Mouse (Mus musculus) G1E (cell line): ENCODE measurements around the gene Capn7. TPM values are rescaled to one million over a fixed set of nuclear protein-coding genes. Genes with fewer than 3 reads are reported as not detected.

ENCODE experiments used
- ATAC-seq: 2 replicates; pipeline ENCODE4 v1.8.0; 2016; ENCODE audit warnings: mild to moderate bottlenecking; ENCODE audit not compliant: insufficient number of reproducible peaks, poor library complexity, low FRiP score, severe bottlenecking; ENCODE audit errors: extremely low read depth
- DNase-seq: peaks from one replicate; pipeline ENCODE4 v3.0.0; 2012; ENCODE audit warnings: low spot score
- H3K27me3 ChIP-seq: 2 replicates; pipeline ENCODE4 v1.6.1; 2012; ENCODE audit warnings: mild to moderate bottlenecking, low read length, inconsistent platforms; ENCODE audit not compliant: insufficient read depth
- H3K36me3 ChIP-seq: replicated peaks from 2 replicates; pipeline ENCODE3; 2012; ENCODE audit warnings: mild to moderate bottlenecking, inconsistent platforms
- H3K4me1 ChIP-seq: 2 replicates; pipeline ENCODE4 v1.6.1; 2012; ENCODE audit warnings: low read depth, low read length, inconsistent platforms, mixed read lengths; ENCODE audit not compliant: insufficient read depth
- H3K4me3 ChIP-seq: 2 replicates; pipeline ENCODE4 v1.5.1; 2012; ENCODE audit warnings: low read depth, mild to moderate bottlenecking, inconsistent platforms, low read length, moderate library complexity, mixed read lengths
- H3K9me3 ChIP-seq: replicated peaks from 2 replicates; pipeline ENCODE4 v1.6.1; 2012; ENCODE audit warnings: inconsistent platforms
- CTCF ChIP-seq: IDR thresholded peaks from 2 replicates; pipeline ENCODE4 v1.5.1; 2012; ENCODE audit warnings: low read depth, low read length, inconsistent platforms, mixed read lengths
- GATA1 ChIP-seq: IDR thresholded peaks from 2 replicates; pipeline ENCODE4 v1.6.1; 2012; ENCODE audit warnings: borderline replicate concordance, low read length, inconsistent platforms, mixed read lengths
- GATA2 ChIP-seq: IDR thresholded peaks from 2 replicates; pipeline ENCODE4 v1.6.1; 2012; ENCODE audit warnings: low read depth, low read length, inconsistent platforms, borderline replicate concordance
- POLR2AphosphoS5 ChIP-seq: IDR thresholded peaks from 2 replicates; pipeline ENCODE4 v1.6.1; 2012; ENCODE audit warnings: low read depth, low read length, inconsistent platforms; ENCODE audit not compliant: insufficient replicate concordance
- TAL1 ChIP-seq: conservative IDR thresholded peaks from 2 replicates; pipeline ENCODE4 v1.6.1; 2012; ENCODE audit warnings: low read depth, low read length, inconsistent platforms, mixed read lengths
- polyA plus RNA-seq: library from polyadenylated mRNA; stranded (reverse); fragments of >175 nt; gene quantifications from 2 replicates; pipeline ENCODE4 v1.2.3, GENCODE M21; 2012
- total RNA-seq, 2 experiments: library from RNA; stranded (forward) in 1 of 2; stranded (reverse) in 1 of 2; fragments of 200-1000 nt in 1 of 2; fragments of >200 nt in 1 of 2; fragmentation: Nextera tagmentation in 1 of 2; gene quantifications; 2 replicates each; pipeline ENCODE4 v1.2.3; 2014 to 2017

The Capn7 gene
- total and polyA plus RNA-seq, 3 experiments: 6.6 to 66.6 (median 46.9) TPM

DNA sequence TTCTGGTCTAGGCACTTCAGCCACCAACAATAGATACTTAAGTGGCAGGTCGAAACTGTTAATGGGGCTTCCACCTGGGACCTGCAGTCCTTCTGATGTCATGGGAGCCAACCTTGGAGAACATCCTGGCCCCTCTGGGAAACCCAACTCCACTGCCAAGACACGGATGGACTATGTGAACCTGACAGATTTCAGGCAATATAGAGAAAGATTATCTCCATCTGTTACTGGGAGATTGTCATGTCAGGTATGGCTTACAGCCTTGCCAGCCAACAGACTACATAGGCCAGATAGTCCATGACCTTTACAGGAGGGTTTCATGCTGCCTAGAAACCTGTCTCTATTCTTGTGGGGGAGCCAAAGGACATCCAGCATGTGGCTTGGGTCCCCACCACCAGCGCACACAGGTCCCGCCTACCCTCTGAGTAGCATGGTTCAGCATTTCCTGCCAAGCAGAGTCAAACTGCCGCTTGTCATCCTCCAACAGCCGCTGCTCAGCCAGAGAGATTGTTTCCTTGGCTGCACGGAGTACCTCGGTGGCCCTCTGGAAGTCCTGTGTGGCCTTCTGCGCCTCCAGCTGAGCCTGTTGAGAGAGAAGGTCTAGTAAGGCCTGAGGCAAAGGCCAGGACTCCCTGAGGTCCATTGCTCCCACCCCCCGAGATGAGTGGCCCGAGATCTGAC, 51.0 kb downstream of the Capn7 start:
- DNase-seq (no peak), ATAC-seq (no peak)
- Histone ChIP-seq H3K36me3 (no peaks in the 10 kb centered on the region), H3K4me1 (peaks cover 10% of the 10 kb centered on the region; the same call in 1 of the 2 replicates), H3K4me3 (no peak overlapping the region), H3K9me3 (no peaks in the 10 kb centered on the region), H3K27me3 (peaks cover 61% of the 10 kb centered on the region)
- TF ChIP-seq CTCF (no peak), TAL1 (no peak), GATA1 (no peak), GATA2 (no peak), POLR2AphosphoS5 (no peak)

DNA sequence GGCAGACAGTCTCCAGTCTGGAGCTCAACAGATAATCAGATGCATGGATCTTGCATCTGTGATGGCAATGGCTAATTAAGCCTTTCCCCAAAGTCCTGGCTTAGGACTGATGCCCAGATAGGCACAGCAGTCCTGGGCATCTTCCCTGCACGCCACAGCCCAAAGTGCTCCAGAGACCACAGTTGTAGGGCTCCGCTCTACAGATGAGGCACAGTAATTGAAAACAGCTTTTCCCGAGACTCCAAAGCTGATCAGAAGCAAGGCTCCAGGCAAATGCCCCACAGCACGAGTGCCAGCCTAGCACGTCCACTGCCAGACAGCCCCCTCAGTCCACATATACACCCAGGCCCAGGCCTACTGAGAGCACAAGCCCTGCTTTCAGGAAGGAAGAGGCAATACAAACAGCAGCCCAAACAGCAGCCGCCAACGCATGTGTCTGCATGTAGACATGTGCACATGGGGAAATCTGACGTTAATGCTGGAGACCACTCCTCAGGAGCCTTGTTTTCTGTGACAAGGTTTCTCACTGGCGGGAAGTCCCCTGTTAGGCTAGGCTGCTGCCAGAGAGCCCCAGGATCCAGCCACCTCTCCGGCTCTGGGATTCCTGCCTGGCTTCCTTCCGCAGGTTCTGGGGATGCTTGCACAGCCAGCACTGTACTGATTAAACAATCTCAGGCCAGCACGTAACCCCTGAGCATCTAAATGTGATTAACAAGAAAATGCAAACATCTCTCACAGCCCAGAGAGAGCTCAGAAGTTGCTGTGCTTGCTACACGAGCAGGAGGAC, 51.8 kb downstream of the Capn7 start:
- TF ChIP-seq TAL1: no peak
- TF ChIP-seq GATA2: no peak
- Histone ChIP-seq H3K4me1 (peaks cover 9% of the 10 kb centered on the region; the same call in 1 of the 2 replicates), H3K36me3 (no peaks in the 10 kb centered on the region), H3K27me3 (peaks cover 65% of the 10 kb centered on the region), H3K4me3 (no peak overlapping the region), H3K9me3 (no peaks in the 10 kb centered on the region)
- DNase-seq: no peak
- ATAC-seq: no peak

GRCm38 (mm10) chr14:31389421-31390147, 53.1 kb downstream of the Capn7 start:
- H3K4me3 ChIP-seq: no peak overlapping the region
- no peak for ATAC-seq
- no peaks in the 10 kb centered on the region for H3K9me3 ChIP-seq
- H3K27me3 ChIP-seq: peaks cover 61% of the 10 kb centered on the region
- no peaks in the 10 kb centered on the region for H3K36me3 ChIP-seq
- TF ChIP-seq POLR2AphosphoS5: no peak
- peaks cover 6% of the 10 kb centered on the region; the same call in 1 of the 2 replicates for H3K4me1 ChIP-seq
- DNase-seq: no peak

- no peak for DNase-seq
- no peak for TF ChIP-seq CTCF
- TF ChIP-seq POLR2AphosphoS5: no peak
- no peak for TF ChIP-seq TAL1
- Histone ChIP-seq H3K4me1 (no peaks in the 10 kb centered on the region), H3K36me3 (no peaks in the 10 kb centered on the region), H3K27me3 (peaks cover 42% of the 10 kb centered on the region), H3K4me3 (no peak overlapping the region), H3K9me3 (0 out of 2 replicates have a peak, but pooled peaks cover 5% of the 10 kb centered on the region)
- ATAC-seq: no peak
These were observed 55.9 kb downstream of the Capn7 start for GRCm38 (mm10) chr14:31392300-31392699.

- TF ChIP-seq GATA1 (no peak), POLR2AphosphoS5 (no peak), TAL1 (no peak), CTCF (no peak), GATA2 (no peak)
- ATAC-seq: no peak
- no peak for DNase-seq
- H3K36me3 ChIP-seq: no peaks in the 10 kb centered on the region
- no peaks in the 10 kb centered on the region; the same call in 1 of the 2 replicates for H3K4me1 ChIP-seq
- 0 out of 2 replicates have a peak, but pooled peaks cover 5% of the 10 kb centered on the region for H3K9me3 ChIP-seq
- H3K27me3 ChIP-seq: peaks cover 41% of the 10 kb centered on the region
- no peak overlapping the region for H3K4me3 ChIP-seq
These were observed 56.6 kb downstream of the Capn7 start for GRCm38 (mm10) chr14:31392873-31393545.

GRCm38 (mm10) chr14:31393546-31393890, 57.1 kb downstream of the Capn7 start:
- DNase-seq (no peak), ATAC-seq (no peak)
- H3K36me3 ChIP-seq: no peaks in the 10 kb centered on the region
- H3K4me1 ChIP-seq: no peaks in the 10 kb centered on the region; the same call in 1 of the 2 replicates
- H3K4me3 ChIP-seq: no peak overlapping the region
- TF ChIP-seq GATA1 (no peak), TAL1 (no peak), CTCF (no peak), POLR2AphosphoS5 (no peak), GATA2 (no peak)
- H3K27me3 ChIP-seq: peaks cover 37% of the 10 kb centered on the region
- 0 out of 2 replicates have a peak, but pooled peaks cover 5% of the 10 kb centered on the region for H3K9me3 ChIP-seq
